Mouse (Mus musculus) heart, embryonic 16.5 days (tissue): ENCODE measurements around the gene Map3k1. TPM values are rescaled to one million over a fixed set of nuclear protein-coding genes. Genes with fewer than 3 reads are reported as not detected.

Source experiments
- ATAC-seq: fragments of 200-750 bp; cut with Nextera tagmentation; replicated peaks from 2 replicates; pipeline ENCODE4 v1.8.0; 2017; ENCODE audit warnings: moderate number of reproducible peaks; ENCODE audit not compliant: insufficient read depth, low FRiP score; ENCODE audit errors: extremely low read depth
- H3K27ac ChIP-seq: fragments of 300-500 bp; sonication (generic); 2 replicates; pipeline ENCODE4 v1.5.1; 2014; ENCODE audit warnings: mild to moderate bottlenecking, low read length, control low read depth, moderate library complexity
- H3K27me3 ChIP-seq: fragments of 300-500 bp; sonication (generic); 2 replicates; pipeline ENCODE4 v1.6.1; 2014; ENCODE audit warnings: low read length, mixed read lengths; ENCODE audit not compliant: control insufficient read depth, insufficient read depth
- H3K36me3 ChIP-seq: fragments of 300-500 bp; sonication (generic); 2 replicates; pipeline ENCODE4 v1.6.1; 2014; ENCODE audit not compliant: control insufficient read depth, insufficient read depth
- H3K4me1 ChIP-seq: fragments of 300-500 bp; sonication (generic); 2 replicates; pipeline ENCODE4 v1.6.1; 2014; ENCODE audit warnings: low read length, mixed read lengths; ENCODE audit not compliant: control insufficient read depth, insufficient read depth
- H3K4me2 ChIP-seq: fragments of 300-500 bp; sonication (generic); 2 replicates; pipeline ENCODE4 v1.6.1; 2014; ENCODE audit warnings: low read depth, mild to moderate bottlenecking, control low read depth, low read length
- H3K4me3 ChIP-seq: fragments of 300-500 bp; sonication (generic); 2 replicates; pipeline ENCODE4 v1.5.1; 2014; ENCODE audit warnings: mild to moderate bottlenecking, control low read depth, low read length
- H3K9ac ChIP-seq: fragments of 300-500 bp; sonication (generic); 2 replicates; pipeline ENCODE4 v1.6.1; 2014; ENCODE audit warnings: low read length, control low read depth
- H3K9me3 ChIP-seq: fragments of 300-500 bp; sonication (generic); replicated peaks from 2 replicates; pipeline ENCODE4 v1.6.1; 2016; ENCODE audit warnings: low read length; ENCODE audit not compliant: control insufficient read depth
- WGBS: fragments of 180-500 bp; shearing (Covaris S2); extraction: QIAGEN DNeasy Blood & Tissue Kit; methylation state at CpG from one replicate; pipeline ENCODE4 v1.1.7; 2014; 5-methylcytosine and 5-hydroxymethylcytosine counted together
- polyA plus RNA-seq: library from polyadenylated mRNA; unstranded; fragments of >200 nt; fragmentation: Nextera tagmentation; extraction: Ambion mirVana; gene quantifications from 2 replicates; pipeline ENCODE4 v1.2.1, GENCODE M21; 2015

The Map3k1 gene
- 11.7 and 12.9 TPM in 2 replicates for polyA plus RNA-seq

DNA sequence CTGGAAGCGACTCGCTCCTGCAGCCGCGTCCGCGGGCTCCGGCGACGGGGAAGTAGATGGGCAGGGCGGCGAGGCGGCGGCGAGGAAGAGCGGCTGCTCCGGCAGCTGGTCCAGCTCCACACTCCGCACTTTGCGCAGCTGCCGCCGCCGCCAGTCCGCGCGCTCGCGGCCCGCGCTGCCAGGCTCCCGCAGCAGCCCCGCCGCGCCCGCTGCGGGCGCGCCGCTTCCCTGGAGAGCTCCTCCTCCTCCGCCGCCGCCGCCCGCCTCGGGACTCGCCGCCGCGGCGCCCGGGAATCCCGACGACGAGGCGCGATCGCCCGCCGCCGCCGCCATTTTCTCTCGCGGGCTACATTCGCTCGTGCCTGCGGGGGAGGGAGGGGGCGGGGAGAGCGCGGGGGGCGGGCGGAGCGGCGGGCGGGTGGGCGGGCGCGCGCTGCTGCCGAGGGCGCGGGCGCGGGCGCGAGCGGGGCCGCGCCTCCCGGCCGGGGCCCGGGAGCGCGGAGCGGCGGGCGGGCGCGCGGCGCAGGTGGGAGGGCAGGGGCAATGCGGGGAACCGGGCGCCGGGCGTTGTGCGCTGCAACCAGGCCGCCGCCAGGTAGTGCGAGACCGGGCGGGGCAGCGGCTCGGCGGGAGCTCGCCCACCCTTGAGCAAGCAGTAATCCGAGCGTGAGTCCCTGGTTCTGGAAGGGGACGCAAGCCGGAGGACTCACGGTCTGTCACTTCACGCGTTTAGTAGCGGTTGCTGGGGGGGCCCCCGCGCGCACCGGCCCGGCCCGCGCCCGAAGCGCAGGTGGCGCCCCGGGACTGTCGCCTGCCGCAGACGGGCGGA, at the start of gene Map3k1:
TSS of gene Map3k1 (minus strand) at position 357 of the 829 bp plus-strand sequence.
- peak within 1 kb of the TSS; percentile 81 for H3K4me2 ChIP-seq
- H3K9ac ChIP-seq, result peak within 1 kb of the TSS; percentile 95
- H3K9me3 ChIP-seq, result no peaks in the 10 kb centered on the region
- H3K36me3 ChIP-seq, result no peaks in the 10 kb centered on the region
- H3K27me3 ChIP-seq, result no peaks in the 10 kb centered on the region
- H3K27ac ChIP-seq, result peak within 1 kb of the TSS; percentile 95
- peak; percentile 71 for ATAC-seq
- peaks cover 28% of the 10 kb centered on the region for H3K4me1 ChIP-seq
- WGBS, result under 1% methylated on average over 95 of the region's 136 CpGs
- H3K4me3 ChIP-seq, result peak within 1 kb of the TSS; percentile 94

DNA sequence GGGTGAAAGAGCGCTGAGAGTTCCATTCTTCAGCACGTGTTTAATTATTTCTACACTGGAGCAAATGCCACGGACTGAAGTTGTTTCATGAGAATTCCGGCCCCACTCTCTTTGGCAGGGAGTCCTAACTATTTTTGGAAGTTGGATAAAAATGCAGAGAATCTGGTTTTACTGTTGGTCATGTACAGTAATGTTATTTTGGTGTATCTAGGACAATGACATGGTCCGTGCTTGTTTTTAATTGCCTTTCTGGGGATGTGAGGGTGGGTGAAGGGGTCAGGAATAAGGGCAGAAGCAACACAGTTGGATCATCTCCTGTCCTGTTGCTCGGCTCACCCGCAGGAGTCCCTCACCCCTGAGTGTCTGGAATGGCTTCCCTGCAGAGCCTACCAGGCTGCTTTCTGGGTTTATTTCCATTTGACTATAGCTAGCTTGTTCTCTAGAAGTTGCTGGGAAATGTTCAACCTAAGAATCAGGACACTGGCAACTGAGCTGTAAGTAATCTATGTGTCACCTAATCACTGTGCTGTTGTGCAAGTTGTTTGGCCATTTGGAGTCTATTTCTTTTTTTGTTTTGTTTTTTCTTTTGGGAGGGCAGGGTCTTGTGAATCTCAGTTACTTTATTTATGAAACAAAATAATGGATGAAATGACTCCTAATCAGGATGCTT, 48.1 kb upstream of the Map3k1 start:
- Histone ChIP-seq H3K27me3 (no peaks in the 10 kb centered on the region), H3K9ac (no peak overlapping the region), H3K9me3 (no peaks in the 10 kb centered on the region; the same call in 1 of the 2 replicates), H3K4me2 (no peak overlapping the region; the same call in 1 of the 2 replicates), H3K4me1 (no peaks in the 10 kb centered on the region), H3K4me3 (no peak overlapping the region), H3K36me3 (no peaks in the 10 kb centered on the region), H3K27ac (0 out of 2 replicates have a peak overlapping the region, but pooled peaks have one; percentile 26)
- WGBS, result 55% methylated on average over 7 of the region's 7 CpGs
- no peak for ATAC-seq

DNA sequence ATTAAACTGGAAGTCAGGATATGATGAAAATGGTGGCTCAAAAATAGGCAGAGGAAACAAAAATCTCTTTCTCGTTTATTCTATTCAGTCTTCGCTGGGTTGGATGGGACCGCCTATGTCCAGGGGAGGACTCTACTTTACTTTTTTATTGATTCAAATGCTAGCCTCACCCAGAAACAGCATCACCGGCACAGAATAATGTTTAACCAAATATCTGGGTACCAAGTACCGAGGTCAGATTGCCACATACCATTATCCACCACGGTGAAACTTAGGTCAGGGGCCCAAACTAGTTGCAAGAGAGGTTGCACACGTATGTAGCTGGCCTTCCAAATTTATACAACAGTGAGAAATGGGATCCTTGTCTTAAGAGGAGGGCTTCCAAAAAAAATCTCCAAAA, 47.4 kb upstream of the Map3k1 start:
- ATAC-seq, result no peak
- Histone ChIP-seq H3K4me2 (no peak overlapping the region), H3K9me3 (no peaks in the 10 kb centered on the region; the same call in 1 of the 2 replicates), H3K9ac (no peak overlapping the region), H3K4me3 (no peak overlapping the region), H3K27ac (no peak overlapping the region), H3K36me3 (no peaks in the 10 kb centered on the region), H3K4me1 (no peaks in the 10 kb centered on the region), H3K27me3 (no peaks in the 10 kb centered on the region)
- 84% methylated on average over 7 of the region's 7 CpGs for WGBS

DNA sequence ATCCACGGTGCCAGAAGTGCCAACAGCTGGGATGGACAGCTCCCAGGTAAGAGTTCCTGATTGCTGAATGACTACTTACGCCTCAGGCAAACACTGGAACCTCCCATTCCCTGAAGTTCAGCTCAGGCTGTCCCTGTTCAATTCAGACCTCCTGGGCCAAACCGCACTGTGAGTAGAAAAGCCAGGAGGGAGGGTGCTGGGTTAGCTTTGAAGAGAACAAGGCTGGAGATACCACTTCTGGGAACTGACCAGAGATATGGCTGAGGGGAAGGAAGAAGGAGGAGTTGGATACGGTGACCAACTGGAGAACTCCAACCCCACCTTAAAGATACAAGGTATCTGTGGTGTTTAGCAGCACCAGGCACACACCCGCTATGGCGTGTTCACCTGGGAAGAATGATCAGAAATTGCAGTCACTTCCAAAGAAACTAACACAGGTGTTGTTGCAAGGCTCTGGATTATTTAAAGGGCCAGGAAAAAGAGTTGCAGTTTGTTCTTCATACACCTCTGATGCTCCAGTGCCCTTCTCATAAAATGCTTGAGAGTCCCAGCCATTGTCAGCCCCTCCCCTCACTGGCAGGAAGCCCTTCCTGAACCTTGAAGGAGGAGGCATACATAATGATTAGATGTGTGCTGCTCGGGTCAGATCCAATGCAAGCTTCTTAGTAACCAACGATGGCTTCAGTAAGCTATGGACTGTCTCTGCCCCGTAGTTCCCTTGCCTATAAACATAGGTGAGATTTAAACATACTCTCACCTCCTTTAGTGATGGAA, 43.8 kb upstream of the Map3k1 start:
- no peak overlapping the region for H3K4me2 ChIP-seq
- 75% methylated on average over 9 of the region's 9 CpGs for WGBS

DNA sequence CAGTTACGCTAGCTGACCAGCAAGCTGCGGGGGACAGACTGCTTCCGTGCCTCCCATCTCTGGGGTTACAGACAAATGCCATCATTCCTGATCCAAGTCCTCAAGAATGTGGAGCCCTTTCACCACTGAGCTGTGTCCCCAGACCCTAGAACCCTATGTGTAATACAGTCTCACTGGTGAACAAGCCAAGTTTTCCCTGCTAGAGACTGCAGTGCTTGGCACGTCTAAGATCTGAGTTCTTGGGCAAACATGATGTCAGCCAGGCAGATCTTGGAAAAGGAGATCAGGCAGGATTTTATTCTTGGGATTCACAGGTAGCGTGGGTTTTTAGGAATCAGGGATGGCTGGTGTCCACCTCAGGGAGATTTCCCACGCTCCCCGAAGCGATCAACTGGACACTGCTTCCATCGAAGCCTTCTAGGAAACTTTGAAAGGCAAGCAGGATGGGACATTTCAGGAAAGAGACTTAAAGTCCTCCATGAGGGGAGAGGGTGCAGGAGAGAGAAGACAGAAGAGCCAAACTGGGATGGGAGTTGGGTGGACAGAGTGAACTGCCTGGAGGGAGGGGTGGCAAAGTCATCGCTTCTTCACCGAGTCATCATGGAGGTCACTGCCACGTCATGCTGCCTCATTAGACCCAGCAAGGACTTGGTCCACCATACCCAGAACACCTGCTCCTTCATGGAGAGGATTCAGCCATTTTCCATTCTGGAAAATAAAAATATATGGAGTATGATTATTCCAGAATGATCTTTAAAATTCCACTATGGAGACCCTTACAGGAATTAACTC, 41.4 kb upstream of the Map3k1 start:
- H3K36me3 ChIP-seq, result no peaks in the 10 kb centered on the region
- no peaks in the 10 kb centered on the region for H3K9me3 ChIP-seq
- H3K4me2 ChIP-seq, result no peak overlapping the region
- no peaks in the 10 kb centered on the region for H3K4me1 ChIP-seq
- ATAC-seq, result no peak
- no peak overlapping the region for H3K27ac ChIP-seq
- no peaks in the 10 kb centered on the region for H3K27me3 ChIP-seq
- WGBS, result 89% methylated on average over 12 of the region's 12 CpGs
- H3K9ac ChIP-seq, result no peak overlapping the region
- no peak overlapping the region for H3K4me3 ChIP-seq

More for the DNA sequence above, 43.8 kb upstream of the Map3k1 start:
- Histone ChIP-seq H3K27ac (no peak overlapping the region), H3K9me3 (no peaks in the 10 kb centered on the region), H3K4me3 (no peak overlapping the region), H3K27me3 (no peaks in the 10 kb centered on the region), H3K4me1 (no peaks in the 10 kb centered on the region), H3K36me3 (no peaks in the 10 kb centered on the region), H3K9ac (no peak overlapping the region)
- ATAC-seq, result no peak

DNA sequence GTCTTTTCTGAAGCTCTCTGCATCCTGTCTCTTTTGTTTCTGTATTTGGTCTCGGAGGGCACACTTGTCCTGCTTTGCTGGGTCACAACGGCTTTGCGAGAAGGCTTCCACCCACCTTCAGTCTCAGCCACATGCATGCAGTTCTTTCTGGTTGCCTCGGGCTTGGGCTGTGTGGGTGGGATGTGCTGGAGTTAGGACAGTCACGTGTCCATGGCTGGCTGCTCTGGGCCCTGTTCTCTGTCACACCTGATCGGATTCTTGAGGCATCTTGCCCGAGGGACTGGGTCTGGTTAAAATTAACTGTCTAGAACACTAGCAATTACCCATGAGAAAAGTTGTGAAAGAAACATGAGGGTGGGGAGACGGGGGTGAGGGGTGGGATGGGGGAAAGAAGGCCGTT, 36.7 kb upstream of the Map3k1 start:
- no peak overlapping the region for H3K4me2 ChIP-seq
- H3K27me3 ChIP-seq, result no peaks in the 10 kb centered on the region
- no peaks in the 10 kb centered on the region for H3K9me3 ChIP-seq
- H3K4me3 ChIP-seq, result no peak overlapping the region
- H3K36me3 ChIP-seq, result no peaks in the 10 kb centered on the region
- no peak for ATAC-seq
- no peaks in the 10 kb centered on the region for H3K4me1 ChIP-seq
- WGBS, result 46% methylated on average over 9 of the region's 9 CpGs
- H3K27ac ChIP-seq, result no peak overlapping the region
- no peak overlapping the region for H3K9ac ChIP-seq

DNA sequence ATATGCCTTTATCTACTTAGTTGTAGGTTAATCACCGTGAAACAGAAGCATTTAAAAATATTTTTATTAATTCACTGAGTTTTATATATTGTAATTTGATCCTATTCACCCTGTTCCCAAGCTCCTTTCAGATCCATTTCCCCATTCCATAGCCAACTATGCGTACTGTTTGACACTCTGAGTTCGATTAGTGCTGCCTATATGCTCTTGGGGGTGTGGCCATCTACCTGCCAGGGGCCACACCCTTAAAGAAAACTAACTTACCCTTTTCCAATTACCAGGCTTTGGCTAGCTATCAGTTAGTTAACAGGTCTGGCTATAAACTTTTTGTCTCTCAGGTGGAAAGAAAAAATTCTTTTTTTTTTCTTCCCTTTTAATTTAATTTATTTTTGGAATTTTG, 35.5 kb upstream of the Map3k1 start:
- no peaks in the 10 kb centered on the region for H3K4me1 ChIP-seq
- H3K36me3 ChIP-seq, result no peaks in the 10 kb centered on the region
- no peak overlapping the region for H3K4me2 ChIP-seq
- H3K9ac ChIP-seq, result no peak overlapping the region
- H3K4me3 ChIP-seq, result no peak overlapping the region
- no peak for ATAC-seq
- 85% methylated on average over 3 of the region's 3 CpGs for WGBS
- H3K9me3 ChIP-seq, result no peaks in the 10 kb centered on the region
- H3K27me3 ChIP-seq, result no peaks in the 10 kb centered on the region
- no peak overlapping the region for H3K27ac ChIP-seq

DNA sequence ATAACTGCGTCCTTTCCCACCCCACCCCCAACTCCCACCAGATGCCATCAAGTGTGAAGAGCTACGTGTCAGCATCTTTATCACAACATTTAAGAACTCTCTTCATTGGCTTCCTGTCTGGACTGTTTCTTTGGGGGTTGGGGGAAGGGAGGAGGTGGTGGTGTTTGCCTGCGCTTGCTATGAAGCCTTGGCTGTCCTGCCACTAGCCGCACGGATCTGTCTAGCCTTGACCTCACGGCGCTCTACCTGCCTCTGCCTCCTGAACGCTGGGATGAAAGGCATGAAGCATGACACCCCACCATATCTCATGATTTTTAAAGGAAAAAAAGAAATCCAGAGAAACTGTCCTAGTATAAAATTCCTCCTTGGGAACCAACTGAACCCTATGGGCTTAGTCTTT, 27.0 kb upstream of the Map3k1 start:
- Histone ChIP-seq H3K27ac (no peak overlapping the region), H3K36me3 (no peaks in the 10 kb centered on the region), H3K9me3 (no peaks in the 10 kb centered on the region), H3K4me2 (no peak overlapping the region), H3K9ac (no peak overlapping the region), H3K4me3 (no peak overlapping the region), H3K27me3 (no peaks in the 10 kb centered on the region), H3K4me1 (no peaks in the 10 kb centered on the region)
- WGBS, result 38% methylated on average over 8 of the region's 8 CpGs
- no peak for ATAC-seq
